Mouse (Mus musculus) kidney, adult 8-10 months (tissue): ENCODE results near the gene Cpt2.
A peak's percentile ranks its signal among the peaks of the same experiment; 100 is the strongest.

ENCODE experiments used
- DNase-seq, 2 experiments: peaks; one replicate each; pipeline ENCODE4 v3.0.0; 2022

Gene Cpt2

GRCm38 (mm10) chr4:107920336-107920735 lies 3.1 kb downstream of the Cpt2 start:
- DNase-seq, result peak in 1 of 2 experiments; percentile 14

DNA sequence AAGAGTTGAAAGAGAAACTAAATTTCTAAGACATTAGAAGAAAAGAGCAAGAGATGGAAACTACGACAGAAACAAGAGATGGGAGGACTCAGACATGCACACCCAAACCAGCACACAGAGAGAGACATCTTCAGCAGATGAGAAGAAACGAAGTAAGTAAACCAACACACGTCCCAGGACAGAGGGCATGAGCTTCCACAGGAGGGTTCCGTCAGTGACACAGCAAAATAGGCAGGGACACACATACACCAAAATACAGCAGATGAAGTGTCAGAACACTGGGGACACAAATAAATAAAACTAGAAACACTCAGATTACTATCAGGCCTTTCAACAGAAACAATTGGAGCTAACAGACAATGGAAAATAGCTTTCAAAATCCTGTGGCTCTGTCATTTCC lies 13.4 kb downstream of the Cpt2 start:
- no peak for DNase-seq

- DNase-seq, result no peak
Observed at GRCm38 (mm10) chr4:107906561-107906960, 16.8 kb downstream of the Cpt2 start.

DNA sequence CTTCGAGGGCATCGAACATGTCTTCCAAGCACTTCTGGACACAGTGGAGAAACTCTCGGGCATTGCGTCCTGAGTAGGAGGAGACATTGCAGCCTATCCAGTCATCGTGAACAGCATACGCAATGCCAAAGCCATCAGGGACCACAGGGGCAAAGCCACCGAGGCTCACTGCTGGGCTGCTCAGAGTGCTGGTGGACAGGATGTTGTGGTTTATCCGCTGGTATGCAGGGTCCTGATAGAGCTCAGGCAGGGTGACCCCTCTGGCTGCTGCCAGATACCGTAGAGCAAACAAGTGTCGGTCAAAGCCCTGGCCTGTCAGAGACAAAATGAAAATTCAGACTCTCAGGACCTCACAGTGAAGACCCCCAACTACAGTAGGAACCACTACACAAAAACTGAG lies 19.2 kb downstream of the Cpt2 start:
- DNase-seq, result no peak

DNA sequence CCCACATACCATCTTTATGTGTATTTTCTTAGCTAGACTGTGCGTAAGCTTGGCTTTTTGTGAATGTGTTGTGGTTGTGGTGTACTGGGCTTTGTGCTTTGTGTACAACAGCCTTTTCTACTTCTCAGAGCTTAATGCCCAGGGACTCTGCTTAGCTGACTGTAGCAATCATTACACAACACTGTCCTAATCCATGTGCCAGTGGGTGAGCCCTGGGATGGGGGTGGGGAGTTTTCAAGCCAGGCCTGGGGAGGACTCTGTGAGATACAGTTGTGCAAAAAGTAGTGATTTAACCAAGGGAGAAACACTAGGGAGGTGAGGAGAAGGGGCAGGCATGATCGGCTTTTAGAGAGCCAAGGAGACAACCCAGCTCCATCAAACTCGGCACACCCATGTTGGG lies 23.2 kb downstream of the Cpt2 start:
- no peak for DNase-seq

GRCm38 (mm10) chr4:107899211-107899927 lies 24.0 kb downstream of the Cpt2 start:
- no peak for DNase-seq

DNA sequence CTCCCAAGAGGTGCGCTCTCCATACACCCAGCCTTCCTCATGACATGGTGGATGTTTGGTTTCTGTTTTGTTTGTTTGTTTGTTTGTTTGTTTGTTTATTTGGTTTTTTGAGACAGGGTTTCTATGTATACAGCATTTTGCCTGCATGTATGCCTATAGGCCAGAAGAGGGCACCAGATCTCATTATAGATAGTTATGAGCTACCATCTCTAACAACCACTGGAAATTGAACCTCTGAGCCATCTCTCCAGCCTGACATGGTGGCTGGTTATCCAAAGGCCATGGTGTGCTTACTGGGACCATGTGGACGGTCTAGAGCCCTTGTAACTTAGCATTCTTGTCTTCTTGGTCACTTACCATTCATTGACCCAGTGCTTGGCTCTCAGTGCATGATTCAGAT lies 30.7 kb downstream of the Cpt2 start:
- no peak for DNase-seq

DNA sequence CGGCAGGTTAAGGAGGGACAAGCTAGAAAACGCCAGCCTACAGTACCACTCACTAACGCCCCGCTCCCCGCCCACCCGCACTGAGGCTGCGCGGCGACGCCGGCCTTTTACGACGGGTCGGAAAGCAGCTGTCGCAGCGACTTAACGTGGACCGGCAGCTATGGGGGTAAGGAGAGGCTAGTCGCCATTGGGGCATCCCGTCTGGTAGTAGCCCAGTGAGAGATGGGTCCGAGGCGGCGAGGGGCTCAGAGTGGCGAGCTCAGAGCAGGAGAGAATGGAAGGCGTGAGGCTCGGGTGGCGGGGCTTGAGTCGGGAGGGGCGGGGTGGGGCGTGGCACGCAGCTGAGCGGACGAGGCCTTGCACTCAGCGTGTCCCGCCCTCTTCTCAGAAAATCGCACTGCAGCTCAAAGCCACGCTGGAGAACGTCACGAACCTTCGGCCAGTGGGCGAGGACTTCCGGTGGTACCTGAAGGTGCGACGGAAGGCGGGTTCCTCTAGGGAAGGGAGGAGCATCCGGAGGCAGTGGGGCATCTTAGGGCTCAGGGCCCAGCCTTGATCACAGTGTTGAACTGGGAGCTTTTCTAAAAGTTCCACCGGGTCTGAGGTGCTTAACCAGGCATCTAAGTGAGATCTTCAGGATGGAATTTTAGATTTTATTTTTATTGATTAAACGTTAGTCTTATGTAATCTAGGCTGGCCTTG lies 33.5 kb downstream of the Cpt2 start, which contains the start of gene 0610037L13Rik:
Gene 0610037L13Rik, plus strand, starts transcription at position 83 of the 702 bp plus-strand sequence.
- DNase-seq, result peak; percentile 95 to 97

DNA sequence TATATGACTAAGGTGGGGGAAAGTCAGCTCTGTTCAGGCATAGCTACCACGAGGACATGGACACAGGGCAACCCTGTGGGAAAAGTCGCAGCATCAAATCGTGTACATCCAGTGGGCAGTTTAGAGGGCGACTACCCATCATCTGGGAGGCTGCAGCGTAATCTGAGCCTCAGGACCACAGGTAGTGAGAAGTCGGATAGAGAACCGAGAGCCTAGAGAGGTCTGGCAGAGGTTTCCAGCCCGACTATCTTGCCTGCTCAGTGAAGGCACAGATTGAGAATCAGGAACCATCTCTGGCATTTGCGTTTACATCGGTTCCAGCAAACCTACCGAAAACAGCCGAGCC lies 34.1 kb downstream of the Cpt2 start:
- DNase-seq, result peak in 1 of 2 experiments; percentile 15

DNA sequence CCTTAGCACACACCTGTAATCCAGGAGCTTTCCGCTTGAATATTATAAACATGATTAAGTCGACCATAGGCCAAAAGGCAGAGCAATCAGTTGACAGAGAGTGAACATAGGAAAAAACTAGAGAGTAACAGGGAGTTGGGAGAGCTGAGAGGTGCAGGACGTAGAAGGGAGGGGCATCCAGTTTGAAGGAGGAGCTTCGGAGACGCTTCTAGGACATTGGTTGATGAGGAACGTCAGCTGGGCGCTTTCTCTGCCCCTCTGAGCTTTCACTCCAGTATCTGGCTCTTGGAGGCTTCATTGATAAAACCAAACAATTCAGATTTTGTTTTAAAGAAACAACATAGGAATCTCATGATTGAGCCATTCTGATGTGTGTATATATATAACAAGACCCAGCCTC lies 37.0 kb downstream of the Cpt2 start:
- DNase-seq, result no peak

- no peak for DNase-seq
Observed at GRCm38 (mm10) chr4:107881631-107882030, 41.8 kb downstream of the Cpt2 start.

- peak; percentile 95 to 98 for DNase-seq
Observed at GRCm38 (mm10) chr4:107879254-107880050, 44.0 kb downstream of the Cpt2 start, which contains the start of gene Magoh. TSS of gene Magoh (plus strand) at chr4:107879755.

GRCm38 (mm10) chr4:107864866-107865265 lies 58.5 kb downstream of the Cpt2 start:
- DNase-seq, result no peak

GRCm38 (mm10) chr4:107858995-107859394 lies 64.4 kb downstream of the Cpt2 start:
- no peak for DNase-seq

DNA sequence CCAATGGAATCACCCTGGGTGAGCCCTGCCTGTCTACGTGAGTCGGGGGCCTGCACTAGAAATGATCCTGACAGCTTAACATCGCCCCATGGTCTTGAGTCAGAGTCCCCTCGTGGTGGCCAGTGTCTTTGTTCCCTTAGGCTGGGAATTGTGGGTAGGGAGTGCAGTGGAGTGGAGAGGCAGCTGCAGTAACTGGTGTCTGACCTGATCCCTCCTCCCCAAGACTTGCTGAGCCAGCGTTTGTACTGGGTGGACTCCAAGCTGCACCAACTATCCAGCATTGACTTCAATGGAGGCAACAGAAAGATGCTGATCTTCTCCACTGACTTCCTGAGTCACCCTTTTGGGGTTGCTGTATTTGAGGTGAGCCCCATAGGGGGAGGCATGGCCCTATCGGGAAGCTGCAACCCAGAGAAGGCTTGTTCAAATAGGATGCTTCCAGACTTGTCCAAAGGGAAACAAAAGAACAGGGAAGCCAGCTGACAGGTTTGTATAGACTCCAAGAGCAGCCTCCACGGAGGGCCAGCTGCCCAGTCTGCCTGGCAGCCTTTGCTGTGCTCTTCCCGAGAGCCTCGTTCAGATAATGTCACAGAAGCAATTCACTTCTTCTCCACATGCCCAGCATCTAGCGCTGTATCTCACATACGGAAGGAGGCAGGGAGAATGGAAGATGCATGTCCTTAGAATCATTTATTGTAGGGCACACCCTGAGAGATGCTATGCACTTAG lies 66.3 kb downstream of the Cpt2 start:
- DNase-seq, result no peak
